Mouse (Mus musculus) thymus, adult 2 months (tissue): ENCODE measurements around the gene Tmem59l.

ENCODE experiments used
- CTCF ChIP-seq: fragments of 200-500 bp; IDR thresholded peaks from 2 replicates; pipeline ENCODE4 v1.5.1; 2012; ENCODE audit warnings: mild to moderate bottlenecking, control low read depth, low read length, moderate library complexity, borderline replicate concordance; ENCODE audit not compliant: control insufficient read depth, poor library complexity, insufficient read depth; ENCODE audit errors: extremely low read depth
- POLR2A ChIP-seq: fragments of 200-500 bp; IDR thresholded peaks from 2 replicates; pipeline ENCODE4 v1.6.1; 2012; ENCODE audit warnings: mild to moderate bottlenecking, low read length, control low read depth, moderate library complexity; ENCODE audit not compliant: control insufficient read depth, poor library complexity, insufficient read depth; ENCODE audit errors: extremely low read depth

DNA sequence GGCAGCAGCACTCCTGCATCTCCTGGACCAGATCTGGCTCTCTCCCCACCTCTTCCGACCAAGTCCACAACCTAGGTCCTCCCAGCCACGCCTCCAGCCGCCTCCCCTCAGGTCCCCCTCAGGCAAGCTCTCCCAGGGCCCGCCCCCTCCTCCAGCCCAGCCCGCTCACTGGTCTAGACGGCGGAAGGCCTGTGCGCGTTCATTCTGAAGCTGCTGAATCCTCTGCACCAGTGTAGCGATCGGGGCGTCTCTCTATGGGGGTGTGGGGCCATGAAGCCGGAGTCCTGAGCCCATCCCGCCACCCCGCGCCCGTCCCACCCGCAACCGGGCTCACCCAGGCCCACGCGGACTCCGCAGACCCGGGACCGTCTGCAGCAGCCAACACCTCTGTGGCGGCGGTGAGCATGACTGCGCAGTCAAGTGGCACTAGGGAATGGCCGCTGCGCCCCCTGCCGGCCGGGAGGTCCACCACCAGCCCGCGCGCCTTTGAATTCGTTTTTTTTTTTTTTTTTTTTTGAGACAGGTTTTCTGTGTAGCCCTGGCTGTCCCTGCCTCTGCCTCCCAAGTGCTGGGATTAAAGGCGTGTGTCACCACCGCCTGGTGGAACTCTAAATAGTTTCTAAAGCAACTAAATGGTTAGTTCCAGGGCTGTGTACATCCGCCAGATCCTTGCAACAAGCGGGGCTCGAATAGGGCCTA lies 19.3 kb upstream of the Tmem59l start, which contains the start of gene Rex1bd:
- TF ChIP-seq POLR2A (peak; percentile 60; the same call in 1 of the 2 replicates), CTCF (peak; percentile 87; the same call in 1 of the 2 replicates)
